Mouse (Mus musculus) lung, adult 18-20 months (tissue): Measurements from ENCODE around the gene Ntsr1.

Experiments
- DNase-seq, 2 experiments: peaks; one replicate each; pipeline ENCODE4 v3.0.0; 2022; ENCODE audit warnings: mixed read lengths in 2 of 2

Ntsr1 gene

GRCm38 (mm10) chr2:180499741-180500140 is at the start of gene Ntsr1:
TSS of gene Ntsr1 (plus strand) at chr2:180499976.
- no peak for DNase-seq

- DNase-seq = no peak
Measured at GRCm38 (mm10) chr2:180450529-180450928, 49.2 kb upstream of the Ntsr1 start.

- peak; percentile 92 to 93 for DNase-seq
Measured at GRCm38 (mm10) chr2:180455723-180456698, 43.8 kb upstream of the Ntsr1 start, which contains the start of gene Slco4a1. TSS of gene Slco4a1 (plus strand) at chr2:180456245.

- no peak for DNase-seq
Measured at GRCm38 (mm10) chr2:180456705-180457104, 43.1 kb upstream of the Ntsr1 start.

GRCm38 (mm10) chr2:180457680-180458079 is 42.1 kb upstream of the Ntsr1 start:
- DNase-seq = no peak

GRCm38 (mm10) chr2:180459437-180459836 is 40.3 kb upstream of the Ntsr1 start:
- DNase-seq = no peak

GRCm38 (mm10) chr2:180460801-180461200 is 39.0 kb upstream of the Ntsr1 start:
- peak; percentile 51 to 55 for DNase-seq

GRCm38 (mm10) chr2:180462593-180462992 is 37.2 kb upstream of the Ntsr1 start:
- peak; percentile 29 to 62 for DNase-seq

GRCm38 (mm10) chr2:180466505-180466904 is 33.3 kb upstream of the Ntsr1 start:
- no peak for DNase-seq

- DNase-seq = no peak
Measured at GRCm38 (mm10) chr2:180468871-180469270, 30.9 kb upstream of the Ntsr1 start.

GRCm38 (mm10) chr2:180469768-180470167 is 30.0 kb upstream of the Ntsr1 start:
- DNase-seq = no peak

- no peak for DNase-seq
Measured at GRCm38 (mm10) chr2:180472306-180473079, 27.3 kb upstream of the Ntsr1 start.

- no peak for DNase-seq
Measured at GRCm38 (mm10) chr2:180473080-180473440, 26.7 kb upstream of the Ntsr1 start.

GRCm38 (mm10) chr2:180474864-180475263 is 24.9 kb upstream of the Ntsr1 start:
- DNase-seq = no peak

GRCm38 (mm10) chr2:180482274-180482673 is 17.5 kb upstream of the Ntsr1 start:
- DNase-seq = no peak

GRCm38 (mm10) chr2:180484882-180485281 is 14.9 kb upstream of the Ntsr1 start:
- no peak for DNase-seq

GRCm38 (mm10) chr2:180485306-180485705 is 14.5 kb upstream of the Ntsr1 start:
- DNase-seq = no peak

- no peak for DNase-seq
Measured at GRCm38 (mm10) chr2:180488210-180488751, 11.5 kb upstream of the Ntsr1 start.

GRCm38 (mm10) chr2:180495906-180496305 is 3.9 kb upstream of the Ntsr1 start:
- DNase-seq = no peak

- no peak for DNase-seq
Measured at GRCm38 (mm10) chr2:180500726-180501125, 950 bp downstream of the Ntsr1 start.

GRCm38 (mm10) chr2:180501217-180501967 is 1.6 kb downstream of the Ntsr1 start:
- DNase-seq = no peak

GRCm38 (mm10) chr2:180506281-180506680 is 6.5 kb downstream of the Ntsr1 start:
- no peak for DNase-seq
